Mouse (Mus musculus) testis, adult 10 weeks (tissue): Measurements from ENCODE around the gene Tfcp2l1. TPM values are rescaled to one million over a fixed set of nuclear protein-coding genes. Genes with fewer than 3 reads are reported as not detected.

Source experiments
- polyA plus RNA-seq: library from polyadenylated mRNA; stranded (reverse); fragments of 350-450 nt; fragmentation: Illumina TruSeq; extraction: RNeasy Lipid Tissue Mini Kit (QIAGEN cat#74804); gene quantifications from one replicate; pipeline ENCODE4 v1.2.3, GENCODE M21; 2014; ENCODE audit warnings: low read depth, low replicate concordance

Gene Tfcp2l1
- polyA plus RNA-seq: 4.5 TPM

DNA sequence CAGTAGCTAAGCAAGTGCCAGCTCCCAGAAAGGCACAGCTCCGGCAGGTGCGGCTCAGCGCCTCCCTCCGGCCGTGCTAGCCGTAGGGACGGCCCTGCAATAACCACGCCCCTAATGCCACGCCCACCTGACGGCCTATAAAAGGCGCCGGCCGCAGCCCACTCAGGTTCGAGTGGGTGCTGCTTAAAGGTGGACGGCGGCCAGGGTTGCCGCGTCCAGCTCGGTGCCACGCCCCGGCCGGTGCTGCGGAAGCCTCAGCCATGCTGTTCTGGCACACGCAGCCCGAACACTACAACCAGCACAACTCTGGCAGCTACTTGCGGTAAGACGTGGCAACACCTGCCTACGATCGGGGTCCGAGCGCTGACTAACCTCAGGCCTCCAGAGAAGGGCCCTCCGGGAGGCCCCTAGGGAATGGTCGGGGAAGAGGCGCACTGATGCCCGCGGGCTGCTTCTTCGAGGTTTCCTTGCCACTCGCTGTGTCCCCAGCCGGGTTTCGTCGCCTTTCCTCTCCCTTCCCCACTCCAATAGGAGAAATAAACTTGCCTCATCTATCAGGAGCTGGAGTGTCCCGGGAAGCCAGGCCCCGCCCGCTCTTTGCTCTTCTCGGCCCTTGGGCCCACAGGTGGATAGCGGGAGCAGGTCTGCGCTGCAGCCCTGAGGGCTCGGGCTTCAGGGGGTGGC, at the start of gene Tfcp2l1:
Tfcp2l1 (plus strand) TSS at position 165 of the 684 bp plus-strand sequence.

Other genes starting within 250 kb of the Tfcp2l1 start
- gene Clasp1, start 238.9 kb upstream of the Tfcp2l1 start, polyA plus RNA-seq: 69.1 TPM